Mouse (Mus musculus) liver, embryonic 15.5 days (tissue): ENCODE results near the gene Smn1. TPM values are rescaled to one million over a fixed set of nuclear protein-coding genes. Genes with fewer than 3 reads are reported as not detected.
"Not testable (repeated sequence)": the region's sequence is repeated elsewhere in the genome, so short reads cannot be mapped to it uniquely, and the experiment has no call there.

ENCODE experiments used
- ATAC-seq: fragments of 200-750 bp; cut with Nextera tagmentation; 2 replicates; pipeline ENCODE4 v1.8.0; 2017; ENCODE audit warnings: moderate number of reproducible peaks, mild to moderate bottlenecking, moderate library complexity; ENCODE audit not compliant: insufficient read depth
- H3K27ac ChIP-seq: fragments of 300-500 bp; sonication (generic); replicated peaks from 2 replicates; pipeline ENCODE4 v1.5.1; 2015; ENCODE audit warnings: mild to moderate bottlenecking, inconsistent platforms
- H3K27me3 ChIP-seq: fragments of 300-500 bp; sonication (generic); 2 replicates; pipeline ENCODE4 v1.6.1; 2015; ENCODE audit warnings: mild to moderate bottlenecking, inconsistent platforms
- H3K36me3 ChIP-seq: fragments of 300-500 bp; sonication (generic); replicated peaks from 2 replicates; pipeline ENCODE4 v1.6.1; 2015; ENCODE audit warnings: moderate library complexity, mild to moderate bottlenecking, inconsistent platforms
- H3K4me1 ChIP-seq: fragments of 300-500 bp; sonication (generic); replicated peaks from 2 replicates; pipeline ENCODE4 v1.6.1; 2015; ENCODE audit warnings: inconsistent platforms
- H3K4me2 ChIP-seq: fragments of 300-500 bp; sonication (generic); 2 replicates; pipeline ENCODE4 v1.6.1; 2015; ENCODE audit warnings: moderate library complexity, mild to moderate bottlenecking, inconsistent platforms
- H3K4me3 ChIP-seq: fragments of 300-500 bp; sonication (generic); replicated peaks from 2 replicates; pipeline ENCODE4 v1.5.1; 2015; ENCODE audit warnings: mild to moderate bottlenecking, inconsistent platforms
- H3K9ac ChIP-seq: fragments of 300-500 bp; sonication (generic); 2 replicates; pipeline ENCODE4 v1.6.1; 2015; ENCODE audit warnings: moderate library complexity, mild to moderate bottlenecking, inconsistent platforms
- H3K9me3 ChIP-seq: fragments of 300-500 bp; sonication (generic); replicated peaks from 2 replicates; pipeline ENCODE4 v1.6.1; 2016; ENCODE audit warnings: inconsistent platforms
- WGBS: fragments of 180-500 bp; shearing (Covaris S2); methylation state at CpG from one replicate; pipeline ENCODE4 v1.1.7; 2015; ENCODE audit warnings: mixed read lengths; ENCODE audit not compliant: insufficient replicate concordance; 5-methylcytosine and 5-hydroxymethylcytosine counted together
- polyA plus RNA-seq: library from polyadenylated mRNA; unstranded; fragments of >200 nt; fragmentation: Nextera tagmentation; extraction: Ambion mirVana; gene quantifications from 2 replicates; pipeline ENCODE4 v1.2.1, GENCODE M21; 2015

Smn1 gene
- polyA plus RNA-seq, 1 experiment from 2014 or later, result 18.0 TPM

GRCm38 (mm10) chr13:100152659-100153058 lies 28.0 kb downstream of the Smn1 start:
- H3K4me2 ChIP-seq, result no peak overlapping the region
- 40% methylated on average over 1 of the region's 1 CpGs for WGBS
- H3K27ac ChIP-seq, result no peak overlapping the region
- H3K4me3 ChIP-seq, result no peak overlapping the region
- no peaks in the 10 kb centered on the region for H3K9me3 ChIP-seq
- ATAC-seq, result no peak
- peaks cover 8% of the 10 kb centered on the region; the same call in 1 of the 2 replicates for H3K4me1 ChIP-seq
- H3K9ac ChIP-seq, result no peak overlapping the region
- no peaks in the 10 kb centered on the region for H3K36me3 ChIP-seq
- H3K27me3 ChIP-seq, result no peaks in the 10 kb centered on the region

DNA sequence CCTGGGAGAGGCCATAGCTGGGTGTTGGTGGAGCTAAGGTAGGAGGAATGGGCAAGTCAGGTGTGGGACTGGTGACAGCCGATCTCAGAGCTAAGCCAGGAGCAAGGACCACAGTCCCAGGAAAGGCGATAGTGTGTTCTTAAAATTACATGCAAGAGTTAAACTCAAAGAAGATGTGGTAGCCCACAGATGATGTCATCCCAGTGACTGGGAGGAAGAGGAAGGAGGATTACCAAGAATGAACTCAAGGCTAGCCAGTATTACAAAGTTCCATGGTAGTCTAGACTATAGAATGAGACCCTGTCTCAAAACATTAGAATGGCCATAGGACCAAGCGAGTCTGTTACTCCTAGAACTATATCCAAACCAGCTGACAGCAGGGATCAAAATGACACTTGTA lies 32.0 kb downstream of the Smn1 start:
- no peak overlapping the region for H3K4me2 ChIP-seq
- WGBS, result 63% methylated on average over 3 of the region's 3 CpGs
- no peak overlapping the region for H3K27ac ChIP-seq
- H3K27me3 ChIP-seq, result no peaks in the 10 kb centered on the region
- peaks cover 8% of the 10 kb centered on the region; the same call in 1 of the 2 replicates for H3K4me1 ChIP-seq
- H3K36me3 ChIP-seq, result no peaks in the 10 kb centered on the region
- H3K9ac ChIP-seq, result no peak overlapping the region
- H3K4me3 ChIP-seq, result no peak overlapping the region
- ATAC-seq, result no peak
- no peaks in the 10 kb centered on the region for H3K9me3 ChIP-seq

DNA sequence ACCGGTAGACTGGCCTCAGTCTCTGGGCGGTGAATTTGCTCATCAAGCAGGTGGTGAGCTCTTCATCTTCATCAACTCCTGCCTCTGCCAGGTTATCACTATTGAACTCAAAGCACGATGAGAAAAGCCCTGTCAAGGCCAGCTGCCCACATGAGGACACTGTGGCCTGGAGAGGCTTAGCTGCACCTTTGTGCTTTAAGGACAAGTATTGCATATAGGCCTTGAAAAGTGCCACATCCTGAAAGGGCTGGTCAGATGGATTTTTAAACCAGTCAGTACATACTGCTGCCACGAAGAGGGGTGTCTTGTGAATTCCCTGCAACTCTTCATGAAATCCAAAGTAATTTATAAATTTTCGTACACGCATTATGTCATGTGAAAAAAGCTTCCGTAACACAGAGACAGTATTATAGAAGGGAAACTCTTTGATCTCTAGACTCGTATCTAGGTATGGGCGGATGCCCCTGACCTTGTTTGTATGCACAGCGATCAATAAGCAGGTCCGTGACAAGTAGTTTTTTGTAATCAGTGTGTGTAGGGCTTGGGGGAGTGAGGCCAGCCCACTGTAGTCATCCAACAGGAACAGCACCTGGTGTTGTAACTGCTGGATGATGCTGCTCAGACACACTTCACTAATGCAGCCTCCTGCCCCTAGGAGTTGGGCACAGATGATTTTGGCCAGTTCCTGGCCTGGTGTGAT lies 36.7 kb downstream of the Smn1 start:
- H3K9me3 ChIP-seq, H3K27me3 ChIP-seq, H3K36me3 ChIP-seq, H3K4me1 ChIP-seq, H3K9ac ChIP-seq, H3K27ac ChIP-seq, H3K4me3 ChIP-seq, H3K4me2 ChIP-seq, ATAC-seq: not testable (repeated sequence)
- 71% methylated on average over 11 of the region's 11 CpGs for WGBS

GRCm38 (mm10) chr13:100162467-100162866 lies 37.8 kb downstream of the Smn1 start:
- not testable (repeated sequence) for H3K9ac ChIP-seq, H3K36me3 ChIP-seq, H3K27ac ChIP-seq, H3K4me1 ChIP-seq, H3K4me3 ChIP-seq, H3K9me3 ChIP-seq, ATAC-seq, H3K27me3 ChIP-seq, H3K4me2 ChIP-seq

DNA sequence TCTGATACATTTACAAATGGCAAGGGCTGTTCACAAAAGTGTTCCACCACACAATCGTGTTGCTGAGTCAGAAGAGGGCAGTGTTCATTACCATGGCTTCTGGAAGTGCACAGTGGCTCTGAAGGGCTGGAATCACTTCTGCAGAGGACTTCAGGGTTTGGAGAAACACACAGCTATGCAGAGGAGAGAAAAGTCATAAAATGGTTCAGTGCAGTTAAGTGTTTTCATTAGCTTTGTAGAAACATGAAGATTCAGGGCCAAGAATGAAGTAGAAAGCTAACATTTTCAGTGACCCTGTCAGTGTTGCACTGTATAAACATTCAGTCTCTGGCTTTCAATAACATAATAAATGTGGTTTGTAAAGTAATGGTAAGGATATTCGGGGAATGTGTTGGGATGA lies 41.7 kb downstream of the Smn1 start:
- H3K9me3 ChIP-seq, H3K36me3 ChIP-seq, H3K4me3 ChIP-seq, H3K9ac ChIP-seq, ATAC-seq, H3K27me3 ChIP-seq, H3K4me2 ChIP-seq, H3K27ac ChIP-seq, H3K4me1 ChIP-seq: not testable (repeated sequence)
- 43% methylated on average over 2 of the region's 2 CpGs for WGBS

DNA sequence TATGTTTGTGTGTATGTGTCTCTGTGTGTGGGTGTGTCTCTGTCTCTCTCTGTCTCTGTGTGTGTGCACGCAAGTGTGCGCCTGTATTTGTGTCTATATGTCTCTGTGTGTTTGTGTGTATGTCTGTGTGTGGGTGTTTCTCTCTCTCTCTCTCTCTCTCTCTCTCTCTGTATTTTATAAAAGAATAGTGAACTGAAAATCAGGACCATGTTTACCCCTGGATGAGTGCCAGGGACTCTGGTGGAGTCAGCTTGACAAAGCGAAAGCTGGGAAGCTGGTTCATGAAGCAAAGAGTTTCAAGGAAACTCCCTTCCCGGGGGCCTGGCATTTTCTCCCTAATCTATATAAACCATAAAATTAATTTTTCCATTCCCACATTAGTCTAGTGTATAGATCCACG lies 49.7 kb downstream of the Smn1 start:
- H3K9me3 ChIP-seq, H3K4me1 ChIP-seq, ATAC-seq, H3K27me3 ChIP-seq, H3K4me2 ChIP-seq, H3K4me3 ChIP-seq, H3K27ac ChIP-seq, H3K9ac ChIP-seq, H3K36me3 ChIP-seq: not testable (repeated sequence)
- WGBS, result 72% methylated on average over 4 of the region's 5 CpGs

DNA sequence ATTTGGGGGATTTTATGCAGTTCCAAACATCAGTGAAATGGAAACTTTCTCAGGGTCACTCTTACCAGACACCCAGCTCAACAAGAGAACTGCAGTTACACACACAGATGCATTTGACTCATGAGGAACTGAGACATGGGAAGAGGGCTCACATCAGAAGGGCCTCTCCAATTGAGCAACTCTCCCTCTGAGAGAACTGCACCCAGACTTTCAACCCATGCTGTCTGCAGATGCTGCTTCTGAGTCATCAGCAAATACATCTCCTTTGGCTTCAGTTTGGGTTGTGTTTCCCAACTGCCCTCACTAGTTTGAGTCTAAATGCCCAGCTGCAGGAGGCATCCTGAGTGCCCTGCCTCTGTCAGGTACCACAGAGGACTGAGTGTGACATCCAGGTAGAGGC lies 58.5 kb downstream of the Smn1 start:
- H3K4me1 ChIP-seq, H3K4me3 ChIP-seq, H3K36me3 ChIP-seq, H3K9ac ChIP-seq, H3K27me3 ChIP-seq, H3K9me3 ChIP-seq, H3K4me2 ChIP-seq: not testable (repeated sequence)
- H3K27ac ChIP-seq, result peak overlapping the region; percentile 41; the same call in 1 of the 2 replicates
- ATAC-seq, result 0 out of 2 replicates have a peak, but pooled peaks have one; percentile 12

Other genes starting within 250 kb of the Smn1 start
- gene Cartpt, start 223.8 kb upstream of the Smn1 start, polyA plus RNA-seq, result 0.10 and 0.15 TPM in 2 replicates
- gene Mccc2, start 109.2 kb upstream of the Smn1 start, polyA plus RNA-seq, result 19.4 and 22.5 TPM in 2 replicates
- gene Bdp1, start 20.8 kb upstream of the Smn1 start, polyA plus RNA-seq, result 12.0 and 14.2 TPM in 2 replicates
- gene Serf1, start 16.8 kb upstream of the Smn1 start, polyA plus RNA-seq, result 13.8 and 15.0 TPM in 2 replicates
- 1.7 and 1.8 TPM in 2 replicates for gene Naip2, start 77.2 kb downstream of the Smn1 start, polyA plus RNA-seq
- gene Naip5, start 121.5 kb downstream of the Smn1 start, polyA plus RNA-seq, result 0.54 and 0.67 TPM in 2 replicates
- 0.30 and 0.40 TPM in 2 replicates for gene Naip6, start 192.8 kb downstream of the Smn1 start, polyA plus RNA-seq